Mouse (Mus musculus) 3134 (cell line): ENCODE data around the gene Gm4884.
"Not testable (repeated sequence)": the region's sequence is repeated elsewhere in the genome, so short reads cannot be mapped to it uniquely, and the experiment has no call there.

Experiments used
- DNase-seq: peaks from one replicate; pipeline ENCODE4 v3.0.0-alpha.2; 2011; ENCODE audit warnings: low spot score; ENCODE audit not compliant: insufficient read length; ENCODE audit errors: extremely low read depth

Gm4884 gene

DNA sequence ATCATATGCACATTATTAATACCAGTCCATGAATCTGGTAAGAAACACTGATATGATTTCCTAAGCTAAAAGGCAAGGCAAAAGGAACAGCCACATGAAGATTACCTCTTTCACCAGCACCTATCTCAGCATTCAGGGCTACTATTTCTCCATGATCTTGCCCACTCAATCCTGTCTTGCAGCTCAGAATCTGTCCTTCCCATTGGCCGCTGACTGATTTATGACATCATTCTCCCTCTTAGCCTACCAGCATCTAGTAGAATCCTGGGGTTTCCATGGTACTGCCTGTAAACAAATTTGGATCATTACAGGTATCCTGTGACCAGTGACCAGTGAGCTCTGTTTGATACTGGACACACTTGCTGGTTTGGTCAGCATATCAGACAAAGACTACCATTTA is at the start of gene Gm4884:
Gm4884 (plus strand) TSS at position 301 of the 400 bp plus-strand sequence.
- DNase-seq = not testable (repeated sequence)

DNA sequence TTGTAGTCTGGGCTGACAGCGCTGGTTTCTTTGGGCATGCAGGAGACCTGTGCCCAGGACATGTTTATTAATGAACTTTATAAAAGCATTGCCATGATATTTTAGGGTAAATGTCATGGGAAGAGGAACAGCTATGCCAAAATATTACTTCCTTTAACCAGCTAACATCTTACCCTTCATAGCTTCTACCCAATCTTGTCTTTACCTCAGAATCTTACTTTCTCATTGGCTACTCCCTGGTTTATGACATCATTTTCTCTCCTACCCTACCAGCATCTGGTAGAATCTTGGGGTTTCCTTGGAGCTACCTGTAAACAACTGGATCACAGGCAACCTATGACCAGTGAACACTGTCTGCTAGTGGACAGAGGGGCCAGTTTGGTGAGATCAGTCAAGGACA is 45.3 kb upstream of the Gm4884 start, which contains the start of gene 4930433I11Rik:
4930433I11Rik (plus strand) TSS at position 301 of the 400 bp plus-strand sequence.
- no peak for DNase-seq

DNA sequence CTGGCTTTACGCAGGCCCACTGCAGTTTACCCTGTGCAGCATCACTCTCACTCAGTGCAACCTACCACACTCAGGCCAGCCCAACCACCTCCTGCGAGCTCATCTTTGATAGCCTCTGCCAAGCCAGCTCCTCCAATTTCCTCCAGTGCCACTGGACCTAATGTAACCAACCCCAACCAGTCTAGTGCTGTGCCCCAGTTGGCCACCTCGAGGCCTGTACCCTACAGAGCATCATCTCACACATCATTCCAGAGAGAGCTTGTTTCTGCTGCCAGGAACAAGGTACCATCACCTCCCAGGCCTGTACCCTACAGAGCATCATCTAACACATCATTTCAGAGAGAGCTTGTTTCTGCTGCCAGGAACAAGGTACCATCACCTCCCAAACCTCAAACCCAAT is 11.5 kb downstream of the Gm4884 start:
- DNase-seq = not testable (repeated sequence)
